Mouse (Mus musculus) megakaryocyte progenitor cell, adult 5-6 weeks (primary cell): ENCODE results near the gene Mpdu1. TPM values are rescaled to one million over a fixed set of nuclear protein-coding genes. Genes with fewer than 3 reads are reported as not detected.
A peak's percentile ranks its signal among the peaks of the same experiment; 100 is the strongest.
"Not testable (repeated sequence)": the region's sequence is repeated elsewhere in the genome, so short reads cannot be mapped to it uniquely, and the experiment has no call there.

Source experiments
- ATAC-seq: replicated peaks from 2 replicates; pipeline ENCODE4 v1.8.0; 2016; ENCODE audit warnings: mild to moderate bottlenecking, moderate TSS enrichment, inconsistent platforms; ENCODE audit not compliant: poor library complexity
- total RNA-seq, 2 experiments: library from RNA; stranded (forward) in 1 of 2; stranded (reverse) in 1 of 2; fragments of 157-497, 149-512 nt in 1 of 2; fragments of 200-1000 nt in 1 of 2; gene quantifications; 2 replicates each; pipeline versions ENCODE4 v1.2.3 to v1.2.4; 2015 to 2017

Gene Mpdu1
- total RNA-seq, 2 experiments from 2014 or later = 37.5 to 55.0 TPM

DNA sequence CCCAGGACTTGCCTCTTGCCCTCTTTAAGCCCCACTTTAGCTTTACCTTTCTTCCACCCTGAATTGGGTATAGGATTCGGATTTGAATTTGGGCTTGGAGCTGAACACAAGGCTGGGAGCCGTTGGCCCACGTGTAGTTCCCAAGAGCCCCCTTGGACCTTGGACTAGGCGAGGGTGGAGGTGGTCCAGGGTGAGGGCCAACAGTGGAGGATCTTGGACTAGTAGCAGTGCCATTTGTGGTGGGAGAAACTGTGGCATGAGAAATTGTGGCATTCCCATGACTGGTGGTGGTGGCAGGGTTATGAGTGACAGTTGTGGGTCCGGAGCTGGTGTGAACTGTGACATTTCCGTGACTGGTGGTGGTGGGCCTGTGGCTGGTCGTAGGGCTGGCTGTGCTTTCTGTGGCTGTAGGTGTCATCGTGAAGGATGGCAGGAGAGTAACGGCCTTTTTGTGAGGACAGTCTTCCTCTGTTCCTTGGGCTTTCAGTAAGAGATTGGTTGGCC lies 3.1 kb upstream of the Mpdu1 start:
- no peak for ATAC-seq

DNA sequence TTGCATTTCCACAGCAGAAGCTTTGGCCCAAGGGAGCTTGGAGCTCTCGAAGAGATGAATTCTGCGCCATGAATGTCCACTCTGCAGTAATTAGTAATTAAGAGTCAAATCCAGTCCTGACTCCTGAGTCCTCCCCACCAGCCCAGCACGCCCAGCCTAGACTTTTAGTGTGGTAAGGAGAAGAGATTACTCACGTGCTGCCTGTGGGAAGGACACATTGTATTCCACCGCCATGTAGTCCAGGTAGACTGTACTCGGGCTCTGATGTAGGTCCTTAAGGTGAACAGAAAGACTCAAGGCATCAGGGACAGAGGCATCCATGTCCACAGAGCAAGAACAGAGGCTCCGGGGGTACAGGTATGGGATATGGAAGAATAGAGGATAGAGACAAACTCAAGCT lies 2.4 kb upstream of the Mpdu1 start:
- ATAC-seq = no peak

DNA sequence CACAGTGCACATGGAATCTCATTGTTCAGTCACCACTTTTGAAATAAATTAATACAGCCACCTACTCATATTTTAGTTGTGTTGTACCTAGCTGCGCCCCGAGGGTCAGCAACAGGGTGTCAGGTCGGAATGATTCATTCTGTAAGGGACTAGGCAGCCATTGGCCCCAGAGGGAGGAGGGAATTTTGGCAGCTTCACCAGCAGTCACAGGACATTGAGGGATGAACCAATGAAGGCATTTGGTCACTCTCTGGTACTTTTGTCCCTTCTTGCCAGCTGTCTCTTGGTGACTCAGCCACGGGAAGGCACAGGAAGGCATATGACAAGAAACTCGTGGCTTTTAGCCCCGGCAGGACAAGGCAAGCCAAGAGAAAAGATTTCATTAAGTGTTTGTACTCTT lies 1.4 kb upstream of the Mpdu1 start:
- ATAC-seq = no peak

DNA sequence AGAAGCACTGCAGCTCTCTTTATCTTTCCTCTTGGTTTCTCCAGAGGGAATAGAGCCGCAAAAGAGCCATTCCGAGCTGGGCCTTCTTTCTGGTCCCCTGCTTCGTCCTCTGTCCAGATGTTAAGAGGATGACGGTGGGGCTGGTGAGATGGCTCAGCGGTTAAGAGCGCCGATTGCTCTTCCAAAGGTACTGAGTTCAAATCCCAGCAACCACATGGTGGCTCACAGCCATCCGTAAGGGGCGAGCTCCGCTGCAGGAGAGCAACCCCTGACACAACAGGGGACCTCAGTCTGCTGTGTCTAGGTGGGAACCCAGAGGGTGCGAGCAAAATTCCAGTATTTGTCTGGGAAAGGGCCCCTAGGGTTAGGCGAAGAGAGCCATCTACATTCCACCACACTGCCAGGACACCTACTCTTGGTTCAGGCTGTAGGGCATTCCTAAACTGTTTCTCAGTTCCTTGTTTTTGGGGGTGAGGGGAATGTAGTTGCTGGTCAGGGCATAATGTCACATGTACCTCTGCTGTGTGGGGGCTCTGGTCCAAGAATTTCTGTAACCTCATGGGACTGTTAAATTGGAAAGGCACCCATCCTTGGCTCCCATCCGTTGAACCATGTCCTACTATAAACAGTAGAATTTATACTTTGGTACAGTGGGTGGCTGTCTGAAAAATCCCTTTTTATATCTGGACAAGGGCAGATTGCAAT lies 677 bp upstream of the Mpdu1 start:
- ATAC-seq = no peak

DNA sequence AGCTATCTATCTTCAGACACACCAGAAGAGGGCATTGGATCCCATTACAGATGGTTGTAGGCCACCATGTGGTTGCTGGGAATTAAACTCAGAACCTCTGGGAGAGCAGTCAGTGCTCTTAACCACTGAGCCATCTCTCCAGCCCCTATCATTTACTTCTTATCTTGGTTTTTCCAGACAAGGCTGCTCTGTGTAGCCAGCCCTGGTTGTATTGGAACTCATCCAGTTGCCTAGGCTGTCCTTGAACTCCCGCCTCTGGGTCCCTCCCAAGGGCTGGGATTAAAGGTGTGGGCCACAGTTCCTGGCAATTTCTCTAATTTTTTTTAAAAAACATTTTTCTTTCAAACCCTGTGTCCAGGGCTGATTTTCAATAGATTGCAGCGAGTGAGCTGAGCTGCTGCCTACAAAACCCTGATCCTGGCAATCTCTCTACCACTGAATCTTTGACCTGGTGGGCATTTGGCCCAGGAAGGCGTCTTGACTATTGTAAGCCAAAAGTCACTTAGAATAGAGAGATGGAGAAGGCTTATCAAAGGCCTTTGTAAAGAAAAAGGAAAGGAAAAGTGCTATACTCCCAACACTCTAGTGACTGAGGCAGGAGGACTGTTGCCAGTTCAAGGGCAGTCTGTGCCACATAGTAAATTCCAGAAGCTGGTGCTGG lies 1.1 kb downstream of the Mpdu1 start:
- no peak for ATAC-seq

GRCm38 (mm10) chr11:69657462-69657881 lies 5.0 kb downstream of the Mpdu1 start:
- ATAC-seq = no peak

- ATAC-seq = peak; percentile 45; the same call in 1 of the 2 replicates
These were observed 5.6 kb downstream of the Mpdu1 start for GRCm38 (mm10) chr11:69656617-69657461.

GRCm38 (mm10) chr11:69656065-69656455 lies 6.4 kb downstream of the Mpdu1 start:
- no peak for ATAC-seq

DNA sequence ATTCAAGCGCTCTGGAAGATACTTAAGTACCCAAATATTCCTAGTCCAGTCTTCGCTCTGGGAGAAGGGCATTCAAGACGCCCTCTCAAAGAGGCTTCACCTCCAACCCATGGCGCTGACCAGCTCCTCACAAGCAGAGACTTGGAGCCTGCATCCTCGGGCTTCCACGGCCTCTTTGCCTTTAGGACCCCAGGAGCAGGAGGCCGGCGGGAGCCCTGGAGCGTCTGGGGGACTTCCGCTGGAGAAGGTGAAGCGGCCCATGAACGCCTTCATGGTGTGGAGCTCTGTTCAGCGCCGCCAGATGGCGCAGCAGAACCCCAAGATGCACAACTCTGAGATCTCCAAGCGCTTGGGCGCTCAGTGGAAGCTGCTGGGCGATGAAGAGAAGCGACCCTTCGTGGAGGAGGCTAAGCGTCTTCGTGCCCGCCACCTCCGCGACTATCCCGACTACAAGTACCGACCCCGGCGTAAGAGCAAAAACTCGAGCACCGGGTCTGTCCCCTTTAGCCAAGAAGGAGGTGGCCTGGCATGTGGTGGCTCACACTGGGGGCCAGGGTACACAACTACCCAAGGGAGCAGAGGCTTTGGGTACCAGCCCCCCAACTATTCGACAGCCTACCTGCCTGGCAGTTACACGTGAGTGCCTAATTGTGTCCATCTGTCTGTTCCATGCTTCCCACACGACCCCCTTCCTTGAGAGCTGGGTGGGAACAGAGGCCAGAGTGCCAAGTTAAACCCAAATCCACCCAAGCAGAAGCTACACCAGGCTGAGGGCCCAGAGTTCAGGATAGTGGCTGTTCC lies 7.0 kb downstream of the Mpdu1 start, which contains the start of gene Sox15:
TSS of gene Sox15 (plus strand) at position 51 of the 801 bp plus-strand sequence.
- ATAC-seq = peak; percentile 63

DNA sequence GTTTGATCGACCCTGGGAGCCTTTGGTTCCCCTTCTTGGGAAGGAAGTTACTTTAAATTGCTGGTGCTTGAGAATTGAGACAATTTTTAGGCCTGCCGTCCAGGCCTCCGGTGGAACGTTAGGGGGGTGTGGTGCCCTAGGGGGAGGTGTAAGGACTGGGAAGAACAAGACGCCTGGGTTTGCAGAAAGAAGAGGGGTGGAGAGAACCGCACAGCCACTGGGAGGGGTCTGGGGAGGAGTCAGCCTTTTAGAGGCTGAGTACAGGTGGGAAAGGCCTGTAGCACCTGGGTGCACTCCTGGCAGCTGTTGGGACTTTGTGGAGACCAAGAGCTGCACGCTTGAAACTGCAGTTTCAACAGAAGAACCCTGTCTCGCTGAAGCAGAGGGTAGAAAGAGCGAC lies 7.7 kb downstream of the Mpdu1 start:
- ATAC-seq = no peak

- ATAC-seq = no peak
These were observed 9.0 kb downstream of the Mpdu1 start for GRCm38 (mm10) chr11:69653399-69653798.

DNA sequence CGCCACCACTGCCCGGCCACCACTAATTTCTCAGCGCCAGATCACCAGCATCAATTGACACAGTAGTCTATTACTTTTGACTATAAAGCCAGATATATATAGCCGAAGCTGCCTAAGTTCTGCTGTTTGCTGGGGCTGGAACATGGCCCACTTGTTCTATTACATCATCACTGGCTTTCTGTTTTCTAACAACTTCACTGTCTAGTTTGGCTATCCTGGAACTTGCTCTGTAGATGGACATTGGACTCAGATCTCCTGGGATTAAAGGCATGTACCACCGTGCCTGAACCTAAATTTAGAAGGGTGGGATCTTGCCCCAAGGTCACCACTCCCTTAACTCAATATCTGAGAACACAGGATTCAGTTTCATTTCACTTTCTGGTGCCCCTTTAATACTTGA lies 16.6 kb downstream of the Mpdu1 start:
- ATAC-seq = no peak

GRCm38 (mm10) chr11:69635471-69635870 lies 27.0 kb downstream of the Mpdu1 start:
- ATAC-seq = no peak

GRCm38 (mm10) chr11:69633128-69633866 lies 29.1 kb downstream of the Mpdu1 start:
- peak; percentile 5; the same call in 1 of the 2 replicates for ATAC-seq

- peak; percentile 95 for ATAC-seq
These were observed 30.0 kb downstream of the Mpdu1 start, which contains the start of gene Fxr2 for GRCm38 (mm10) chr11:69632284-69633089. Fxr2 (plus strand) TSS chr11:69632990.

GRCm38 (mm10) chr11:69629802-69630201 lies 32.6 kb downstream of the Mpdu1 start:
- no peak for ATAC-seq

GRCm38 (mm10) chr11:69628286-69628685 lies 34.2 kb downstream of the Mpdu1 start:
- peak; percentile 61 for ATAC-seq

DNA sequence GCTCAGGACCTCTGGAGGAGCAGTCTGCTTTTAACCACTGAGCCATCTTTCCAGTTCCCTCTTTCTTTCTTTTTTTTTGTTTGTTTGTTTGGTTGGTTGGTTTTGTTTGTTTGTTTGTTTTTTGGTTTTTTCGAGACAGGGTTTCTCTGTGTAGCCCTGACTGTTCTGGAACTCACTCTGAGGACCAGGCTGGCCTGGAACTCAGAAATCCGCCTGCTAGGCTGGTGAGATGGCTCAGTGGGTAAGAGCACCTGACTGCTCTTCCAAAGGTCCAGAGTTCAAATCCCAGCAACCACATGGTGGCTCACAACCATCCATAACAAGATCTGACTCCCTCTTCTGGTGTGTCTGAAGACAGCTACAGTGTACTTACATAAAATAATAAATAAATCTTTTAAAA lies 38.1 kb downstream of the Mpdu1 start:
- ATAC-seq = not testable (repeated sequence)

DNA sequence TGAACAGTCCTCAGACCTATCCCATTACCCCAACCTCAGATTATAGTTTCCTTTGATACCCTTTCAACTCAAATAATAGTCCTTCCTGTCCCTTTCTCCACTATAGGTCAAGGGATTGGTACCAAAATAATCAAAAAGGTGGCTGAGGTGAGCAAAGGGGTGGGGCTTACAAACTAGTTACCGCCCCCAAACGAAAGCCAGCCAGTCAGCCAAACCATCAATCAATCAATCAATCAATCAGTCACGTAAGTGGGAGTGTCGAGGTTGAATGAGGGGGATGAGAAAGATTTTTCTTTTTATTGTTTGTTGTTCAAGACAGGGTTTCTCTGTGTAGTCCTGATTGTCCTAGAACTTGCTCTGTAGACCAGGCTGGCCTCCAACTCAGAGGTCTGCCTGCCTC lies 39.4 kb downstream of the Mpdu1 start:
- no peak for ATAC-seq
